Mouse (Mus musculus) hindbrain, embryonic 16.5 days (tissue): Measurements from ENCODE around the gene Loxl1. TPM values are rescaled to one million over a fixed set of nuclear protein-coding genes. Genes with fewer than 3 reads are reported as not detected.

ENCODE experiments used
- ATAC-seq: fragments of 200-750 bp; cut with Nextera tagmentation; 2 replicates; pipeline ENCODE4 v1.8.0; 2017; ENCODE audit warnings: moderate TSS enrichment, moderate library complexity
- H3K27ac ChIP-seq: fragments of 300-500 bp; sonication (generic); 2 replicates; pipeline ENCODE4 v1.5.1; 2014; ENCODE audit warnings: low read depth, mild to moderate bottlenecking, control low read depth, low read length, moderate library complexity
- H3K27me3 ChIP-seq: fragments of 300-500 bp; sonication (generic); replicated peaks from 2 replicates; pipeline ENCODE4 v1.6.1; 2014; ENCODE audit warnings: low read length; ENCODE audit not compliant: control insufficient read depth, insufficient read depth
- H3K36me3 ChIP-seq: fragments of 300-500 bp; sonication (generic); 2 replicates; pipeline ENCODE4 v1.6.1; 2014; ENCODE audit warnings: mild to moderate bottlenecking, low read length, moderate library complexity, mixed read lengths; ENCODE audit not compliant: control insufficient read depth, insufficient read depth
- H3K4me1 ChIP-seq: fragments of 300-500 bp; sonication (generic); 2 replicates; pipeline ENCODE4 v1.6.1; 2014; ENCODE audit warnings: low read depth, low read length; ENCODE audit not compliant: control insufficient read depth, insufficient read depth
- H3K4me2 ChIP-seq: fragments of 300-500 bp; sonication (generic); 2 replicates; pipeline ENCODE4 v1.6.1; 2014; ENCODE audit warnings: mild to moderate bottlenecking, low read length, control low read depth, moderate library complexity
- H3K4me3 ChIP-seq: fragments of 300-500 bp; sonication (generic); 2 replicates; pipeline ENCODE4 v1.5.1; 2014; ENCODE audit warnings: mild to moderate bottlenecking, low read length, control low read depth, moderate library complexity
- H3K9ac ChIP-seq: fragments of 300-500 bp; sonication (generic); 2 replicates; pipeline ENCODE4 v1.6.1; 2014; ENCODE audit warnings: low read depth, mild to moderate bottlenecking, control low read depth, low read length, moderate library complexity
- H3K9me3 ChIP-seq: fragments of 300-500 bp; sonication (generic); 2 replicates; pipeline ENCODE4 v1.6.1; 2014; ENCODE audit warnings: mild to moderate bottlenecking, low read length, moderate library complexity; ENCODE audit not compliant: control insufficient read depth
- WGBS: fragments of 180-500 bp; shearing (Covaris S2); extraction: QIAGEN DNeasy Blood & Tissue Kit; methylation state at CpG from one replicate; pipeline ENCODE4 v1.1.7; 2014; 5-methylcytosine and 5-hydroxymethylcytosine counted together
- polyA plus RNA-seq: library from polyadenylated mRNA; unstranded; fragments of >200 nt; fragmentation: Nextera tagmentation; extraction: Ambion mirVana; gene quantifications from 2 replicates; pipeline ENCODE4 v1.2.1, GENCODE M21; 2015

Loxl1 gene
- polyA plus RNA-seq, 1 experiment from 2014 or later: 7.4 TPM

DNA sequence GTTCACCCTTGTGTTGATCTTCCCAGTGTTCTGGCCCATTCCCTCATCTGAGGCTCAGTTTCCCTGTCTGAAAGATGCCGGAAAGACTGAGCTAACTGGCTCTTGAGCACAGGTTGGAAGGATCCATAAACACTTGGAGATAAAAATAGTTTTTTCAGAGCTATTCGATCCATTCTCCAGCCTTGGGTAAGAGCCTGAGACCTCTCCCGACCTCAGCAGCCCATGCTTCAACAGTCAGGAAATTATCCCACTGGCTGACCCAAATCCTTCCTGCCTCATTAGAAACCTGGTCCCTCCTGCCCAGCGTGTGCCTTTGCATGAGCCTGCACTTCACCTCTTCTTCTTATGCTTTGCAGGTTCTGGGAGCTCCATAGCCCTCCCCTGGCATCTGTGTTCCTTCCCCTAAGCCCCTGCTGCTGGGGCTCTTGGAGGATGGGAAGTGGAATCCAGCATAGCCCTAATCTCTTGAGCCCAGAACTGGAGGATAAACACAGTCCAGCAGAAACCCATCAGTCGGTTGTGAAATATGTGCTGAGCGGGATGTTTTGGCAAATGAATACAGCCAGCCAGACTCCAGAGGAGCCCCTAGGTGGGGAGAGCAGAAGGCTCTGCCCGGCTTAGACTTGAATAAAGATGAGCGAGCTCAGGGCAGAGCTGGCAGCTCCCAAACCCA, 9.3 kb downstream of the Loxl1 start:
- Histone ChIP-seq H3K27ac (peak overlapping the region; percentile 17; the same call in 1 of the 2 replicates), H3K36me3 (no peaks in the 10 kb centered on the region), H3K27me3 (no peaks in the 10 kb centered on the region), H3K4me2 (no peak overlapping the region), H3K9me3 (no peaks in the 10 kb centered on the region), H3K9ac (no peak overlapping the region), H3K4me1 (peaks cover 25% of the 10 kb centered on the region), H3K4me3 (no peak overlapping the region)
- WGBS: 45% methylated on average over 8 of the region's 8 CpGs
- ATAC-seq: 0 out of 2 replicates have a peak, but pooled peaks have one; percentile 27

- Histone ChIP-seq H3K4me1 (peaks cover 20% of the 10 kb centered on the region), H3K27me3 (no peaks in the 10 kb centered on the region), H3K4me2 (no peak overlapping the region), H3K4me3 (no peak overlapping the region), H3K36me3 (no peaks in the 10 kb centered on the region), H3K27ac (no peak overlapping the region), H3K9me3 (no peaks in the 10 kb centered on the region), H3K9ac (no peak overlapping the region)
- ATAC-seq: no peak
- 69% methylated on average over 5 of the region's 5 CpGs for WGBS
Measured at GRCm38 (mm10) chr9:58303115-58303514, 9.9 kb downstream of the Loxl1 start.

DNA sequence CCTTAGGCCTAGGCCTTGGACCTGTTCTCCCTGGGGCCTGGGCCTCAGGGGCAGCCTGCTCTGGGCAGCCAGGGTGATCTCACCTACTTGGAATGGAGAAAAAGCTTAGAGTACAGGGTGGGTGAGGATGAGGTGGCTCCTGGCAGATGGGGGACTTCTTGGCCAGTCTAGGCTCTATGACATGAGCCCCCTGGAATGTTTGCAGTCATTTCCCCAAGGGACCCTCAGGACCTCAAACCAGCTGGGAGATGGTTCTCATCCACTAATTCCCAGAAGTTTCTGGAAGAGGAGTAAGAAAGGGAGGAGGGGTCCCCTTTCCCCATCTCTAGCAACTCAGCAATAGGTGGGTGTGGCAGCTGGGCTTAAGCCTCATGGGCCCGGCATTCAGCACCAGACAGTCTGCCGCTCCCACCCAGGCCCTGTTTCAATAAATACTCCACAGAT, 13.6 kb downstream of the Loxl1 start:
- WGBS: 49% methylated on average over 2 of the region's 2 CpGs
- H3K9me3 ChIP-seq: no peaks in the 10 kb centered on the region
- no peaks in the 10 kb centered on the region for H3K36me3 ChIP-seq
- no peak overlapping the region for H3K4me2 ChIP-seq
- no peak overlapping the region for H3K9ac ChIP-seq
- H3K4me3 ChIP-seq: no peak overlapping the region
- H3K27ac ChIP-seq: no peak overlapping the region
- H3K27me3 ChIP-seq: no peaks in the 10 kb centered on the region
- no peak for ATAC-seq
- peaks cover 15% of the 10 kb centered on the region for H3K4me1 ChIP-seq

GRCm38 (mm10) chr9:58297961-58298477, 15.0 kb downstream of the Loxl1 start:
- Histone ChIP-seq H3K4me1 (peaks cover 2% of the 10 kb centered on the region), H3K27ac (no peak overlapping the region), H3K4me3 (no peak overlapping the region), H3K36me3 (no peaks in the 10 kb centered on the region), H3K27me3 (no peaks in the 10 kb centered on the region), H3K9me3 (no peaks in the 10 kb centered on the region), H3K4me2 (no peak overlapping the region), H3K9ac (no peak overlapping the region)
- no peak; the same call in 1 of the 2 replicates for ATAC-seq
- WGBS: 64% methylated on average over 4 of the region's 4 CpGs

DNA sequence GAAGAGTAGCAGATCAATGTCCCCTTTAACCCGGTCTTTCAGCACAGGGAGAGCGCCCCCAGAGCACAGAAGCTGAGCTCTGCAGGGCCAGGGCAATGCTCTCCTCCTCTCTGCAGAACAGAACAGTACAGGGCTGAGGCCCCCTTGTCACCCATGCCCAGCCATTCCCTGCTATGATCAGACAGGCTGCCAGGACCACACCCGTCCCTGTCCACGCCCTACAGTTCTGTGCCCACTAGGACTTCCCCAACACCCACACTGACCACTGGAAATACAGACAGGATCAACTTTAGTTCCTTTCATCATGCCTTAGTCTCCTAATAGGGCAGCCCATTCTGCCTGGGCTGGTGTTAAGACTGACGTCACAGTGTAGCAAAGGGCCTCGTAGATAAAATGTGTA, 15.9 kb downstream of the Loxl1 start:
- Histone ChIP-seq H3K9me3 (no peaks in the 10 kb centered on the region), H3K4me2 (no peak overlapping the region), H3K27me3 (no peaks in the 10 kb centered on the region), H3K36me3 (no peaks in the 10 kb centered on the region), H3K4me1 (peaks cover 2% of the 10 kb centered on the region; the same call in 1 of the 2 replicates), H3K9ac (no peak overlapping the region), H3K27ac (no peak overlapping the region), H3K4me3 (no peak overlapping the region)
- WGBS: 93% methylated on average over 6 of the region's 6 CpGs
- ATAC-seq: no peak

- H3K9ac ChIP-seq: no peak overlapping the region
- peaks cover 2% of the 10 kb centered on the region; the same call in 1 of the 2 replicates for H3K4me1 ChIP-seq
- H3K36me3 ChIP-seq: no peaks in the 10 kb centered on the region
- H3K4me3 ChIP-seq: no peak overlapping the region
- WGBS: 24% methylated on average over 8 of the region's 9 CpGs
- no peaks in the 10 kb centered on the region for H3K27me3 ChIP-seq
- H3K4me2 ChIP-seq: no peak overlapping the region
- 0 out of 2 replicates have a peak, but pooled peaks have one; percentile 17 for ATAC-seq
- H3K27ac ChIP-seq: no peak overlapping the region; the same call in 1 of the 2 replicates
- no peaks in the 10 kb centered on the region for H3K9me3 ChIP-seq
Measured at GRCm38 (mm10) chr9:58295766-58296361, 17.1 kb downstream of the Loxl1 start.

GRCm38 (mm10) chr9:58295345-58295744, 17.6 kb downstream of the Loxl1 start:
- no peak overlapping the region for H3K4me3 ChIP-seq

DNA sequence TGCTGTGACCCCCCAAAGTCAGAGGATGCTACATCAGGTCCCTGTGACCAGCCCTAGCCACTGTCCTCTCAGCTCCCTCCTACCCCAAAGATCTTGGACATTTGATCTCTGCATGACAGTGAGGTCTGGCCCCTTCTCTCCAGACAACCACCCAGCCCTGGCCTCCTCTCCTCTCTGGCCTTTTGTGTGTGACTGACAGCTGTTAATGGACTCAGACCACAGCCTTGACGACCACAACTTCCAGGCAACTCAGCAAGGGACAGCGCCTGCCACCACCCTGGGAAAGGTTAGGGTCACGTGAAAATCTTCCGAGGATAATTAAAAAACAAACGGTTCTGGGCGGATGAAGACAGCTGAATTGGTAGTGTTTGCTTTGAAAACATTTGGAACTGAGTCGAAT, 18.5 kb downstream of the Loxl1 start:
- no peak overlapping the region for H3K4me2 ChIP-seq
- WGBS: 39% methylated on average over 7 of the region's 7 CpGs
- H3K4me3 ChIP-seq: no peak overlapping the region
- no peaks in the 10 kb centered on the region for H3K36me3 ChIP-seq
- no peaks in the 10 kb centered on the region for H3K27me3 ChIP-seq
- H3K4me1 ChIP-seq: peaks cover 2% of the 10 kb centered on the region; the same call in 1 of the 2 replicates
- no peak overlapping the region for H3K9ac ChIP-seq
- no peak for ATAC-seq
- H3K27ac ChIP-seq: no peak overlapping the region
- no peaks in the 10 kb centered on the region for H3K9me3 ChIP-seq

More at GRCm38 (mm10) chr9:58295345-58295744, 17.6 kb downstream of the Loxl1 start:
- H3K9me3 ChIP-seq: no peaks in the 10 kb centered on the region
- no peaks in the 10 kb centered on the region for H3K27me3 ChIP-seq
- ATAC-seq: no peak
- H3K36me3 ChIP-seq: no peaks in the 10 kb centered on the region
- H3K9ac ChIP-seq: no peak overlapping the region
- H3K4me2 ChIP-seq: no peak overlapping the region
- peaks cover 2% of the 10 kb centered on the region; the same call in 1 of the 2 replicates for H3K4me1 ChIP-seq
- no peak overlapping the region for H3K27ac ChIP-seq
- WGBS: 85% methylated on average over 3 of the region's 3 CpGs

DNA sequence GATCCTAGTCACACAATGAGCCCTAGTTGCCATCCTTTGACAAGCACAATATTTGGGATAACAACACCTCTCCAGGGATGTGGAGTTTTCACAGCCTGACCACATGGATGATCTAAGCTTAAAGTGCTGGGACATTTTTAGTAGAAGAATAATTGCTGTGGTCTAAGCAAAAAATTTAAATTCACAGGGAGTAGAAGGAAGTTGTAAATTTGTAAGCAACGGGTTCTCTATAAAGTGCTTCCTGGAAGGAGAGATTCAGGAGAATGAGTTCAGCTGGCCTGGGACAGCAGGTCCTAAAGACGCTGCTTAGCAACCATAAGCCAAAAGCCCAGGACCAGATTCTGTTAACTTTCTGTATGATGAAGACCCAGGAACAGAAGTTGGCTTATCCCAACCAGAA, 23.1 kb downstream of the Loxl1 start:
- H3K36me3 ChIP-seq: no peaks in the 10 kb centered on the region
- no peaks in the 10 kb centered on the region for H3K9me3 ChIP-seq
- no peaks in the 10 kb centered on the region for H3K4me1 ChIP-seq
- H3K27me3 ChIP-seq: no peaks in the 10 kb centered on the region
- no peak overlapping the region for H3K27ac ChIP-seq
- 91% methylated on average over 2 of the region's 2 CpGs for WGBS
- no peak overlapping the region for H3K4me2 ChIP-seq
- ATAC-seq: no peak
- H3K9ac ChIP-seq: no peak overlapping the region
- H3K4me3 ChIP-seq: no peak overlapping the region
